Mouse (Mus musculus) embryonic stem cell, embryonic (primary cell): Measurements from ENCODE around the gene Trmt2b.
"Not testable (repeated sequence)": the region's sequence is repeated elsewhere in the genome, so short reads cannot be mapped to it uniquely, and the experiment has no call there.

Source experiments
- CTCF ChIA-PET, 4 experiments: fragments of 300-600 bp in 2 of 4; fragments of 350-600 bp in 2 of 4; sonication (Branson Sonifier 250); formaldehyde crosslinking; loops; one replicate each; lab custom pipeline; 2022; ENCODE audit warnings: inconsistent platforms in 2 of 4; lab: Charles Lee
- POLR2A ChIA-PET, 4 experiments: fragments of 300-600 bp in 2 of 4; fragments of 350-600 bp in 2 of 4; sonication (Branson Sonifier 250); formaldehyde crosslinking; loops; one replicate each; lab custom pipeline; 2022; ENCODE audit warnings: antibody characterized with exemption in 4 of 4, inconsistent platforms in 1 of 4; lab: Charles Lee

Trmt2b gene

DNA sequence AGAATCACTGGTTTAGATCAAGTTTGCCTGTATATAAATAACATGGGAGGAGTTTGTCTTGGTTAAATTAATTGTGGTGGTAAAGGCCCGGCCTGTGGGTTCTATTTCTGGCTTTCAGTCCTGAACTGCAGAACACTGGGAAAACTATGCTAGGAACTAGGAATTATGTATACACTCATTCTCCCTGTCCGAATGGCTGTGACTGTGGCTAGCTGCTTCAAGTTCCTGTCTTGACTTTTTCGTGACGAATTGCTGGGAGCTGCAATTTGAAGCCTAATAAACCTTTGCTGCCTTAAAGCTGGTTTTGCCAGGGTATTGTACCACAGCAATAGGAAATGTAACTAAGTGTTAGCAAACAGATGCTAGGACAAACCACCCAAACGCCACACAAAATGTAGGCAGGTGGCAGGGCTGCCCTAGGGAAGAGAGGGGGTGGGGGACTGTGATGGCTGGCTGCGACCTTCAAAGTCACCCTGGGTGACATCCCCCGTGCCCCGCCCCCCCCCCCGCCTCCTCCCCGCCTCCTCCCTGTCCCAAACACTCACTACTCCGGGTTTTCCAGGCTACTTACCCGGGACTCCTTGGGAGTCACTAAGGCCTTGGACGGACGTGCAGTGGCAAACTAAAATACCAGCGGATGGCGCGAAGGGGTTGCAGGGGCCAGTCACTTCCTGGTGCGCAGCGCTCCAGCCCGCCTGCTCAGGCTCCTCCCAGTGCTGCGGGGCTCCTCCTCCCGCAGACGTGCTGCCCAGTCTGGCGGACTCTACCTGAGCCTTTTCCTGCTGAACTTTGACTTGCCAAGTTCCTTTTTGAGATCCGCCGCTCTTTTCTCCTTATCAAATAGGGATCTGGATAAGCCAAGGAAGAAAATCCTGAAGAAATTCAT is at the start of gene Trmt2b:
Gene Trmt2b (minus strand): TSS at position 710 of the 886 bp plus-strand sequence.
- ChIA-PET CTCF (interaction anchor here in 1 of 4 experiments (0.7 kb wide), 1 partner anchor 9 kb away, joined by 3 read pairs; no protein-coding TSS in a partner anchor), POLR2A (interaction anchor here in 3 of 4 experiments (0.6 to 2.7 kb wide), 4 partner anchors 13 to 160 kb away, joined by 3 to 9 read pairs (median 4); no protein-coding TSS in a partner anchor)

DNA sequence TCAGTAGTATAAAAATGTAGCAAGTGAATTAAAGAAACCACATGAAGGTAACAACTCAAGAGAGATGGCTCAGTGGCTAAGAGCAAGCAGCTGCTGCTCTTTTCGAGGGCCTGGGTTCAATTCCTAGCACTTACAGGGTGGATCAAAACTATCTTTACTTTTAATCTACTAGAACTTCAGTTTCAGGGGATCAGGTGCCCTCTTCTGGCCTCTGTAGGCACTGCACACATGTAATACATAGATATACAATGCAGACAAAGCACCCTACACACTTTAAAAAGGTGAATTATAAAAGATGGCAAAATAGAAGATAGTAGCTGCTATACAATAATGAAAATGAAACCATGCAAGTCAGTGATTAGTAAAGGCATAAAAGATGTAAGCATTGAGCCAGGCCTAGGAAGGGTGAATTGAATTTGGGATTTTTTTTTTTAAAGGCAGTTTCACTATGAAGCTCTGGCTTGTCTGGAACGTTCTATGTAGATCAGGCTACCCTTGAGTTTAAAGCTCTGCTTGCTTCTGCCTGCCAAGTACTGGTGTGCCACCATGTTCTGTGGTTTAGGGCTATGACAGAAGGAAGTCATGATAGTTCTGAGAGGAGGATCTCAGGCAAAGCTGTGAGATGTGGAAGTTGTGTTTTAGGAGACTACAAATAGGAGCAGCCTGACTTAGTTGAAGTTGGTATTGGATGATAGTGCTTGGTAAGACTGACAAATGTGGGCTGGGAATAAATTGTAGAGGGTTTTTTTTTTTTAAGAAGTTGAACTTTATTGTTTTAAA is 42.6 kb upstream of the Trmt2b start:
- CTCF ChIA-PET, result interaction anchor here in 2 of 4 experiments (0.6 to 1.6 kb wide), 2 partner anchors 16 to 186 kb away, joined by 3 to 8 read pairs; no protein-coding TSS in a partner anchor
- POLR2A ChIA-PET, result interaction anchor here in 1 of 4 experiments (0.6 to 1.9 kb wide), 9 partner anchors 10 to 266 kb away, joined by 3 to 7 read pairs (median 3); partner anchors contain the start of gene Rpl36a

DNA sequence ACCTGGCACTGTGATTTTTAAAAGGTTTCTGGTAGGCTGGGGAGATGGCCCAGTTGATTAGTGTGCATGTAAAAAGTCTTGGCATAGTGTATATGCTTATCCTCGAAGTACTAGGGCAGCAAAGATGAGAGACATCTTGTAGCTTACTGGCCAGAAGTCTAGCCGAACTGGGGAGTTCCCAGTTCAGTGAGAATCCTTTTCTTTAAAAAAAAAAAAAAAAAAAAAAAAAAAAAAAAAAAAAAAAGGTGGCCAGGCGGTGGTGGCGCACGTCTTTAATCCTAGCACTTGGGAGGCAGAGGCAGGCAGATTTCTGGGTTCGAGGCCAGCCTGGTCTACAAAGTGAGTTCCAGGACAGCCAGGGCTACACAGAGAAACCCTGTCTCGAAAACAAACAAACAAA is 34.4 kb upstream of the Trmt2b start:
- CTCF ChIA-PET, POLR2A ChIA-PET: not testable (repeated sequence)

DNA sequence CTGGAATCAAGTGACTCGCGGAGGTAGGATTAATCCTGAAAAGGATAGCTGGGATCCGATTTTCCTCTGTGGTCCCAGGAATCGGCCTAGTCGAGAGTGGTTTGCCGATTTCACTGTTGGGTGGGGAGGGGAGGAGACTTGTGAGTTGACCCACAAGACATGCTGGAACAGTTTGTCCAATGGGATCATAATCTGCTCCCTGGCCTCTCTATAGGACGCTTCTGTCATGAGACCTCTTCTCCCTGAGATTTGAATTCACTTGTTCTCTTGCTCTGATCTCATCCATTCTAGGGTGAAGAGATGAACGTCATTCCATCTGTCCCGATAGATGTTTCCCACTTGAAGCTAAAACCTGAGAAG is 31.5 kb upstream of the Trmt2b start:
- CTCF ChIA-PET, result no interaction called here
- POLR2A ChIA-PET, result interaction anchor here in 2 of 4 experiments (0.6 to 1.3 kb wide), 5 partner anchors 8 to 242 kb away, joined by 3 to 6 read pairs (median 5); no protein-coding TSS in a partner anchor

DNA sequence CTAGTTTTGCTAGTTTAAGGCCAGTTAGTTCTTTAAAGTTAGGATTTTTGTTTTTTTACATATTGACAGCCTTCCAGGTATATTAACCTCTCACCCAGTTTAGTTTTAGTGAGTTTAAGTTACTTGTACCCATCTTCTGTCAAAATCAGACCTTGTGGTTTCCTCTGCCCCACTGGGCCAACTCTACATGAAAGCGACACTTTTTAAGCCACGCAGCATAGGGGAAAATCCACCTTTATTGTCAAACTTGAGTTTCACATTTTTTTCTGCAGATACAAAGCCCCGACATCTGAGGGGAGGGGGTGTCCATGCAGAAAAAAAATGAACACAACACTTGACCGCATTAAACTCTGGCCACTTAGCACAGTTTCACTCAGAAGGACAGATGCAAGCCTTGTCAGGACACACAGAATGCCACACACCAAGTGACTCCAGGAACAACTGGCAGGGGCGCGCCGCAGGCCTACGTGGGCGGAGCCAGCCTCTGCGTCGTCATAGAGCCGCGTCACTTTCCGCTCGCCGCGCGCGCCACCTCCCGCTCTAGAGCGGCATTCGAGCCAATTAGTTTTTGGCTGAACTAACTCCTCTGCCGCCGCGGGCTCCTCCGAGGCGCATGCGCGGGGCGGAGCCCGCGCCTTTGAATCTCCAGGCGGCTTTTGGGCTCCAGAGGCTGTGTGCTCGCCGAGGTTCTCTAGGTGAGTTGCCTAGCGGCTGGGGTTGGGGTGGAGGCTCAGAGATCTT is 30.9 kb upstream of the Trmt2b start, which contains the start of gene Cenpi:
Gene Cenpi (plus strand): TSS at position 551 of the 741 bp plus-strand sequence.
- ChIA-PET POLR2A (interaction anchor here in 2 of 4 experiments (0.6 to 1.3 kb wide), 5 partner anchors 9 to 241 kb away, joined by 3 to 6 read pairs (median 5); no protein-coding TSS in a partner anchor), CTCF (no interaction called here)

DNA sequence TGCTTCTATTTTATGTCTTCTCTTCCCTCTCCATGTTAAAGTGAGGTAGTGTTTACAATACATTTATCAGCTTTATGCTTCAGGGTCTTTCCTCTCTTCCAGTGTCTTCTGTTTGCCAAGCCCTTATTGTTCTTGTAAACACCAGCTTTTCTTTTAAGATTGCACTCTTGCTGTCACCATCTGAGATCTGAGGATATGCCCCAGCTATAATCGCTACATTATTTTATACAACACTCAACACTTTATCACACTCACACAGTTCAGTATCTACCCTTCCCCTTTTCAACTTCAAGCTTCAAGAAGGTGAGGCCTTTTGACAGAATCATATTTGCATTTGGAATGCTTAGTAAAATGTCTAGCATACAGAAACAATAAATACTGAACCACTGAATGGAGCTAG is 26.5 kb upstream of the Trmt2b start:
- CTCF ChIA-PET, result no interaction called here
- POLR2A ChIA-PET, result interaction anchor here in 1 of 4 experiments (1.2 to 1.7 kb wide), 3 partner anchors 14 to 282 kb away, joined by 3 to 4 read pairs (median 4); partner anchors contain the start of gene Rpl36a

DNA sequence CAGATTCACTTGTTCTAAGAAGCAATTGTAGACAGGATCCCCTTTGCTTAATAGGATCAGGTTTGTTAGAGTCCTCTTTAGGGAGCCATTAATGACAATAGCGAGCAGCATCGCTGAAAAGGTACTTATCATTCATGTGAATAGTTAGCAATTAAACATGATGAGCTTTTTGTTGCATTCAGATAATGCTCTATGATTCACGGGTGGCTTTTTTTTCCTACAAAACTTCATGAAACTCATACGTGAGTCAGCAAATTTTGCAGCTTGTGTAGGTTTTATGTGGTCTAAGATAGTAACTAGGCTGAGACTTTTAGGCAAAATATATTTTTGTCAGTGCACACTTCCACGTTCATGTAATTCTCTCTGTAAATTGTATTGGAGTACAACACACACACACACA is 23.4 kb upstream of the Trmt2b start:
- CTCF ChIA-PET, result no interaction called here

DNA sequence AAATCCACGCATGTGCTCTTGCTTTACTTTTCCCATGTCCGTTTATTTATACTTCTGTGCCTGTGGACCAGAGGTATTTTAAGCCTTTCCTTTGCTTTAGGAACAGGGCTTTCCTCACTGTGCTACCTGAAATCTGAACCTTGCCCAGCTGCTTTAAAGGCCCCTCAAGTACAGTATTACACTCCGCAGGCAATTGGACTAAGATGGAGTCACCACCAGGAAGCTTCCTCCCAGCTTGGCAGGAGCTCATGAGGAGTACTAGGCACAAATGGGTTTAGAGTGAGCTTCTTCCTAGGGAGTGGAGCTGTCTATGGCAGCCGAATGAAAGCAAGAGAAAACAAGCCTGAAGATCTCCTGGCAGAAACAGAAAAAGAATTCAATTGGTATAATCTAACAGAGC is 20.4 kb upstream of the Trmt2b start:
- ChIA-PET CTCF (no interaction called here), POLR2A (interaction anchor here in 3 of 4 experiments (1.4 to 2.1 kb wide), 4 partner anchors 8 to 19 kb away, joined by 5 to 9 read pairs (median 8); partner anchors contain the start of gene Trmt2b (in 1 of the 3))

More for the DNA sequence above, 23.4 kb upstream of the Trmt2b start:
- POLR2A ChIA-PET, result no interaction called here

DNA sequence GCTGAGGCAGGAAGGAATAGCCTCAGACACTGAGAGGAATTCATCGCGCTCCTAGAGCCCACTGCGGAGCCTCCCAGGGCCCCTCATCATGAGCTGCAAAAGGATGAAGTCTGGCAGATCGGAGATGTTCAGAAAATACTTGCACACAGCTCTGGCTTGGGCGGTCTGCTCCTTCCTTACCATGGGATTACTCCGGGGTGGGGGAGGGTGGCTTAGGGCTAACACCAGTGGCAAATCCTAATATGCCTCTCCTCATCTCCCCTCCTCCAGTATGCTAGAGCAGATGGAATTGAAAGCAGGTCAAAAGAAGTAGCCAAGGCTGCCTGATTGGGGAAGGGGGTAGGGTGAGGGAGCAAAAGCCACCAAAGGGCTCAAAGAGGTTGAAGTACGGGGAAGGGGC is 20.0 kb upstream of the Trmt2b start:
- CTCF ChIA-PET, result no interaction called here
- POLR2A ChIA-PET, result interaction anchor here in 3 of 4 experiments (0.8 to 2.1 kb wide), 8 partner anchors 8 to 609 kb away, joined by 3 to 9 read pairs (median 4); partner anchors contain the start of gene Trmt2b (in 1 of the 3)

DNA sequence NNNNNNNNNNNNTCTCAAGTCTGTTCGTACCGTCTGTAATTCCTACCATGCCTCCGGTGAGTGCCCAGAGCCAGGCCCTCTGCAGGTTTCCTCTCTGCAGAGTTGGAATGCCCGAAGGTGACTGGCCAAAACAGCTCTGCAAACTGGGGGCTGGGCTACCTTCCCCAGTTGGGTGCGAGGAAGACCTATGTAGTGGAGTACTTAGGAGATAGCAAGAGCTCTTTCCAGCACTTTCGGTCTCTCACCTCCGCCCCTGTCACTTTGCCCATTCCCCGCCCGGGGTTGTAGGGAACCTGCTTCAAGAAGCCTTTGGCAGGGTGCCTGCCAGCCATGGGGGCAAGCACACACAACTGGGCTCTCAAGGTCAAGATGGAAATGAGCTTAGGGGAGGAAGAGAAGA is 19.5 kb upstream of the Trmt2b start:
- CTCF ChIA-PET, result no interaction called here
- POLR2A ChIA-PET, result interaction anchor here in 3 of 4 experiments (0.8 to 2.1 kb wide), 8 partner anchors 9 to 608 kb away, joined by 3 to 9 read pairs (median 4); partner anchors contain the start of gene Trmt2b (in 1 of the 3)

DNA sequence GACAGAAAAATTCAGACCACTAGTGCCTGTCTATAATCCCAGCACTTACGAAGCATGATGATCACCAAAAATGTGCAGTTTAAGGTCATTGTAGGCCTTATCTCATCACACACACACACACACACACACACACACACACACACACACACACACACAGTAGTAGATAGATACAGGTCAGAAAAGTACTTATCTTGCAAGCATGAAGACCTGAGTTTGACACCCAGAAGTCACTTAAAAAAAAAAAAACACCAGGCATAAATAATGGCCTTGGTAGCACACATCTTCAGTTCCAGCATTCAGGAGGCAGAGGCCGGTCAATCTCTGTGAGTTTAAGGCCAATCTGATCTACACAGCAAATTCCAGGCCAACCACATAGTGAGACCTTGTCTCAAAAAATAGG is 10.5 kb upstream of the Trmt2b start:
- POLR2A ChIA-PET, result no interaction called here
- CTCF ChIA-PET, result no interaction called here

DNA sequence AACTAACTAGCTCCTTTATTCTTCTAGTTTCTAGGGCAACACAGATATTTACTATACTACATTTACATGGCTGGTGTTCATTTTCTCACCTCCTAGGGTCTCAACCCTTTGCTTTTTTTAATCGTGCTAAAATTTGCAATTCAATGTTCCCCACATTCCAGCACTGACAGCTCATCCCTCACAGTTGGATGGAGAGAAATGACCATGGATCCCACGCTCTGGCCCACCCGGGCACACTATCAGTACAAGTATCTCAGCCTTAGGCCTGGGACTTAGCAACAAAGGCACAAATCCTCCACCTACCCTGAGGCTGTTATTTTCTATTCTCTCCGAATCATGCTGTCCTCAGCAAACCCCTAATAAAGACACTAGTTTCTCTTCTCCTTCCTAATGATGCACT is 9.0 kb upstream of the Trmt2b start:
- POLR2A ChIA-PET, result no interaction called here
- CTCF ChIA-PET, result interaction anchor here in 1 of 4 experiments (0.8 kb wide), 1 partner anchor 10 kb away, joined by 3 read pairs; no protein-coding TSS in a partner anchor

DNA sequence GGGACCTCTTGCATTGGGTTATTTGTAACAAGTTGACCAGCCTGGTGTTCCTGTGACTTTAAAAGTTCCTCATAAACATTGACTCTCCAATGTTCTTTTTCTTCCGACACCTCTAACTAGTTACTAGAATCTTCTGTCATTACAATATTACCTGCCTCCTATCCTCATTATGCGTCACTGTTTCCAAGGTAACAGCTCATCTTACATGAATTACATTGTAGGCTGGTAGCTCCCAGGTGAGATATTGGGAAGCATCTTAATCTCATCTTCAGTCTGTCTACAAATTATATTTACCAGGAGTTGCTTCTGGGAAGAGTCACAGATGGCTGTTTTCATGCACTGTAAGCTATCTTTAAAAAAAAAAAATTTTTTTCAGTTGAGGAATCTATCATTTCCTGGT is 8.3 kb upstream of the Trmt2b start:
- ChIA-PET POLR2A (no interaction called here), CTCF (interaction anchor here in 1 of 4 experiments (0.8 kb wide), 1 partner anchor 9 kb away, joined by 3 read pairs; no protein-coding TSS in a partner anchor)

DNA sequence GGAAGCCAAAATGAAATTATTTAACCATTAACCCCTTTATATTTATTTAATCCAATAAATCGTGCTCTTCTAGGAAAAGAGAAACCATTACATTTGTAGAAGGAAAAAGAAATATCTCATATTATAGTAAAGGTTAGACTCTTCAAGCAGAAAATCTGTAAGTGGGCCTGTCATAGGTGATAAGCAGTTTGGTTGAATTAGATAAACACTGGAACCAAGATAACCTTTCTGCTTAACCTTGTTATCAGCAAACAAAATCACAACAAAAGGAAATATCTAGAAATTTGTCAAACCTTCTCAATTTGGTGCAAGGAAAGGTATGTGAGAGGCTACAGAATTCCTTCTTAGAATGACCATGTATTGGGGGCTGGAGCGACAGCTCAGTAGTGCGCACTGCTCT is 3.7 kb upstream of the Trmt2b start:
- ChIA-PET CTCF (no interaction called here), POLR2A (interaction anchor here in 1 of 4 experiments (1.2 kb wide), 1 partner anchor 16 kb away, joined by 3 read pairs; no protein-coding TSS in a partner anchor)

DNA sequence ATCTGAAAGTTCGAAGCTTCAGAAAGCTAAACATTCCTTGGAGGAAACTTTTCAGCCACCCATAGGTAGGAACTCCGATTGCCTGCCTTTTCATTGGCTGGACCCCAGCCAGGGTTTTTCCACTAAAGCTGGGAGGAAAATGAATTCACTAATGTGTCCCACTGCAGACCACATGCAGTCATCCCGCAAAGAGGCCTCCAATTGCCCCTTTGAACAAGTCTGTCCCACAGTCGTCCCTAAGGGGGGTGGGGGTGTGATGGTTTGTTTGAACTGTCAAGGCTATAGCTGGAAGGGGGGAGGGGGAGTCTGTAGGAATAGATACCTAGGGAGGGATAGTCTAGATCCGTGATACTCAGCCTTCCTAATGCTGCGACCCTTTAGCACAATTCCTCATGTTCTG is 1.1 kb downstream of the Trmt2b start:
- POLR2A ChIA-PET, result interaction anchor here in 1 of 4 experiments (0.6 kb wide), 1 partner anchor 733 kb away, joined by 3 read pairs; the partner anchor contains the start of gene Zmat1
- CTCF ChIA-PET, result interaction anchor here in 1 of 4 experiments (0.7 kb wide), 1 partner anchor 10 kb away, joined by 3 read pairs; no protein-coding TSS in a partner anchor

DNA sequence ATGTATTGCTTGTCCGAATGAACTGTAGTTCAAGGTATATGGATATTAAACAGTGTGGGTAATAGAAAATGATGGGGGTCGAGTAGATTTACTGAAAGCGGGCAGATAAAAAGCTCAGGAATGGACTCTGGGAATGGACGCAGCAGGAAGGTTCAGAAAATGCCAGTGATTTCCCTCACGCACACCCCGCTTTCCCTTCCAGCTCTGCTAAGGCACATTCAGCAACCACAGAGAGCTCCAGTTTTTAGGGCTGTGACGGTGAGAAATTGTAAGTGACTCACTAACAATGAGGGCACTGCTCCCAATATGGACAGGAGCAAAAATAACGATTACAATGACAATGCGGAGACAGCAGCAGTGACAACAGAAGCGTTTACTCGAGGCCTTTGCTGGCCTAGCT is 14.7 kb downstream of the Trmt2b start:
- ChIA-PET CTCF (no interaction called here), POLR2A (interaction anchor here in 1 of 4 experiments (0.6 kb wide), 1 partner anchor 38 kb away, joined by 3 read pairs; no protein-coding TSS in a partner anchor)

DNA sequence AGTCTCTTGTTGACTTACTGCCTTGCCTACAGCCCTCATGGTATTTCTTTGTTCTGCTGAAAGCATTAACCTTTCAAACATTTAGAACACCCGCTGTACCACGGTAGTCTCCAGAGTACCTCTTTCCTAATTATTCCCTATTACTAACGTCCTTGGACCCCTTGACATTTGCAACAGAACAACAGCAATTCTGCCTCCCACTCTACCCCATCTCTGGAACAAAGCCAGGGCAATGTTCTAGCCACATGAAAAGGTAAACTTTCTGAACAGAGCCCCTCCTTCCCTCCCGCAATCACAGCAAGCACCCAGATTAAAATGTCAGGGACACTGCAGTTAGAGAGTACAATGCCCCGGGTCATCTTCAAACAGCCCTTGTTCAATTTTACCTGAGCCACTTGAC is 15.6 kb downstream of the Trmt2b start:
- POLR2A ChIA-PET, result no interaction called here
- CTCF ChIA-PET, result no interaction called here

DNA sequence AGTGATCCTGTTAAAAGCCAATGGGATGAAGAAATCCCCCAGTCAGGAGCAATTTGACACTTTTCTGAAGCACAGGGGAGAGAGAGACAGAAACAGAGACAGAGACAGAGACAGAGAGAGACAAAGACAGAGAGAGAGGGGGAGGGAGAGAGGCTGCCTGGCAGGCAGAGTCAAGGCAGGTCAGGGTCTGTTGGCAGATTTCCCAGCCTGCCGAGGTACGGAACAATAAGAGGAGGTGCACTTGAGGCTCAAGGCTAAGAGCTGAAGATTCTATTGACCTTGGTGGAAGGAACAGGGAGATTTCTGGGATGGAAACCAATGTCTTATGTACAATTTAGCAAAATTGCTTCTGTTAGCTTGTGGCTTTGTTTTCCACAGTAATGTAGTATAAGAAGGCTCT is 28.6 kb downstream of the Trmt2b start:
- ChIA-PET CTCF (no interaction called here), POLR2A (interaction anchor here in 1 of 4 experiments (1.3 kb wide), 1 partner anchor 11 kb away, joined by 3 read pairs; no protein-coding TSS in a partner anchor)
